Mouse (Mus musculus) left cerebral cortex, postnatal 4 days (tissue): ENCODE measurements at regions not wholly inside any gene's neighbourhood (a gene's known extent, or its start where the extent isn't known, plus 50 kb on each side); places are given as distances from the start of the nearest gene placed in this dataset.

Experiments
- DNase-seq: peaks from one replicate; pipeline ENCODE4 v3.0.0-alpha.2; 2022
- intact Hi-C: fragments of 180-260 bp; cut with DNase I; formaldehyde crosslinking; loops from one replicate; pipeline ENCODE4 v1.15.1; 2025

GRCm38 (mm10) chr8:56682564-56682963, 131.7 kb downstream of the Fbxo8 start:
- intact Hi-C loops = loop anchor here (10.0 kb wide), 2 partner anchors 642 to 742 kb away; partner anchors contain the start of gene Hand2
- DNase-seq = no peak

- DNase-seq = no peak
- intact Hi-C loops = loop anchor here (10.0 kb wide), 2 partner anchors 640 to 740 kb away; partner anchors contain the start of gene Hand2
Measured at GRCm38 (mm10) chr8:56684352-56684751, 133.5 kb downstream of the Fbxo8 start.

DNA sequence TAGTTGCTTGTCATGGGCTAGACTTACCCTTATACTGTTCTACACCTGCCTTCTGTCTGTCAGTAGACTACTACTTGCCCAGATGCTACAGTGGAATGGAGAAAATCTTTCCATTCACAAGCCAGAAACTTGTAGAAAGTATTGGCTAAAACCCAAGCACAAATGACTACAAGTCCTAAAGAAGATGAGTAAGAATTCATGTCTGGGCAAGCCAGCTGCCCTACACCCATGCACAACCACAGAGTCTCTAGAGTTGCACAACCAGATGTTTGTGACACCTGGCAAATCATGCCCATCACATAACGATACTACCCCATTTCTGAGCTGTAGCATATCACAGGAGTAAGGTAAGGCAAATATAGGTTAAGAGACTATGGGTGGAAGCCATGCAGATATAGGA, 144.5 kb downstream of the Fbxo8 start:
- intact Hi-C loops = no loop called here
- no peak for DNase-seq

GRCm38 (mm10) chr8:56700580-56701145, 149.8 kb downstream of the Fbxo8 start:
- no peak for DNase-seq
- intact Hi-C loops = no loop called here

DNA sequence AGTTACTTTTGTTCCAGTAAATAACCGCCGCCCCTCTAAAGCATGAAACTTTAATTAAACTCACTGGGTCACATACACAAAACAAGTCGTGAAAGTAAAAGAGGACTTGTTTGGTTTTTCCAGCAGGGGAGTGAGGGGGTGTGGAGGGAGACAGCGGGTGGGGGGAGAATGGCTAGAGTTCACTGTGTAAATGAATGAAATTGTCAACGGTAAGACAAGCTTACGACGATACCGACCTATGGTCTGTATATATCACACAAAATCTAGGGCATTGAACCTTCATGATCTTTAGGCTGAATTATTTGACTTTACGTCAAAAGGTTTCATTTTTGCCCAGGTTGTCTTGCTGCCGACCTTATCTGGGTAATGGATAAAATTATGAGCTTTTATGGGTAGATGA, 155.5 kb downstream of the Fbxo8 start:
- no peak for DNase-seq
- intact Hi-C loops = no loop called here

DNA sequence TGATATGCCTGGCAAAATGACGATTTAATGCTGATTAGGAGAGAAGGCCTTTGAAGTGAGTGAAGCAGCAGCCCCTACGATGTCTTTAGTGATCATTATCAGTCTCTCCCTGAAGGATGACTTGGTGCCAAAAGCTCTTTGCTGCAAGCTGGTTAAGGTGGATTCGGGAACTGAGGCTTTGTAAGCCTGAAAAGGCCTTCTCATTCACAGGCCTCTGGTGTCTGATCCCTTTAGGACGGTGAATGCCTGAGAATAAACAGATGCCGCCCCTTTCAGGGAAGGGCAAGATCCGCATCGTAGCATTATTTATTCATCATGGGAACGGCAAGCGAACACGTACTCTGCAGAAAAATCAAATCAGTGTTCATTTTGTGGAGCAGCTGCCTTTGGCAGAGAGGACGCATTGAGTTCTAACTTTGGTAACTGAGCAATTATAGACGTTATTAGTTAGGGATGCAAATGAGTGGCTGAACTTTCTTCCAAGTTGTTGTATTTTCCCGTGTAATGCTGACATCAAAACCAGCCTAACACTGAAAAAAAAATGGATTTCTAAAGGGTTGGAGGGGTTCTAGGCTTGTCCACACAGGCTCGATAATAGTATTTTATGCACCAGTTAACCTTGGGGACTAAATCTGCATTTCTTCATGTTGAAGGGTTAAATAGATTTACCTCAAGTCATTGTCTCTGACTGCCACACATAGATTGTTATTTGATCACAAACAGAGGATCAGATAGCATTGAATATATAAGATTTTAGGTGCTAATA, 156.2 kb downstream of the Fbxo8 start:
- DNase-seq = peak; percentile 3
- intact Hi-C loops = no loop called here

DNA sequence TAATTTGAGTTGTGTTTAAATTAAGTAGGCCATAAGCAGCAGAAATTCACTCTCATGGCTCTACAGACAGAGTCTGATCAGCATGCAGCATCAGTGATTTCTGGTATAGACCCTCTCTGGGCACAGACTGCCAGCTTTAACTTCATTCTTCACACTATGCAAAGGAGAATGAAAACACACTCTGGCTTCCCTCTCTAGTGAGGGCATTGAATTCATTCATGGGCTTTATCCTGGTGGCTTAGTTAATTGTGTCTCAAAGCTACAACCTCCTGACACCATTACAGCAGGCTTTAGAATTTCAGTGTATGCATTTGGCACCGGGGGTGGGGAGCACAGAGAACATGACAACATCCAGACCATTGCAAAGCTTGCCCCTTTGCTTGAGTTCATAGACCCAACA, 169.1 kb downstream of the Fbxo8 start:
- DNase-seq = no peak
- intact Hi-C loops = no loop called here

DNA sequence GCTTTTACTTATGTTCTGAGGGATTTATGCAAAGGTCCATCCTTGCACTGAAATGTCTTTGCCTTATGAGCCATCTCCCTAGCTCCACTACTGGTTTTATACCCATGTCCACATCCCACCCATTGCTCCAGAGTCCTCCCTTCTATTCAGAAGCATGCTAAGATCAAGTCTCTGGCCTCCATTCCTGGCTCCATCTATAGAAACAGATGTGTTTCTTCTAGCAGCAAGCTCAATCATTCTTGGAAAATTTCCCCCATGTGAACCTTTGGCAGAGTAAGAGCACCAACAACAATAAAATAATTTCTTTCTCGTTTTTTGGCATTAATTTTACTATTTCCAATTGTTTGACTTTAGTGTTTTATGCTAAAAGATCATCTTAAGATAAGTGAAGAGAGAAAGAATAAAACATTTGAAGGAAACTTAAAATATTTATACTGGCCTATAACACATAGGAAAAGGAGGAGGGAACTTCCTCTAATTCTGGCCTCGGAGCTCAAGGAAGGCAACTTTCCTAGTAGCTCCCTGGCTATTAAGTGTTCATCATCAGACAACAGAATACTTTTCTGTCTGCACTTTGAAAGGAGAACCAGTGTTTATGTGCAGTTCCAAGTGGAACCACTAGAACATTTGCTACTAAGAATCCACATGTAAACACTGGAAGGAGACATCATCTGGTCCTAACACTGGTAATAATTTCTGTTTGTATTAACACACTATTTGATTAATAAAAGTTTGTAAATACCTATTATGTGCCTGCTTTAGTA, 171.8 kb downstream of the Fbxo8 start:
- intact Hi-C loops = no loop called here
- no peak for DNase-seq

GRCm38 (mm10) chr8:56724607-56725006, 173.7 kb downstream of the Fbxo8 start:
- intact Hi-C loops = no loop called here

GRCm38 (mm10) chr8:56733318-56733717, 182.4 kb downstream of the Fbxo8 start:
- intact Hi-C loops = no loop called here

More at GRCm38 (mm10) chr8:56724607-56725006, 173.7 kb downstream of the Fbxo8 start:
- DNase-seq = no peak

GRCm38 (mm10) chr8:56735021-56735420, 184.1 kb downstream of the Fbxo8 start:
- DNase-seq = no peak
- intact Hi-C loops = no loop called here

More at GRCm38 (mm10) chr8:56733318-56733717, 182.4 kb downstream of the Fbxo8 start:
- no peak for DNase-seq

DNA sequence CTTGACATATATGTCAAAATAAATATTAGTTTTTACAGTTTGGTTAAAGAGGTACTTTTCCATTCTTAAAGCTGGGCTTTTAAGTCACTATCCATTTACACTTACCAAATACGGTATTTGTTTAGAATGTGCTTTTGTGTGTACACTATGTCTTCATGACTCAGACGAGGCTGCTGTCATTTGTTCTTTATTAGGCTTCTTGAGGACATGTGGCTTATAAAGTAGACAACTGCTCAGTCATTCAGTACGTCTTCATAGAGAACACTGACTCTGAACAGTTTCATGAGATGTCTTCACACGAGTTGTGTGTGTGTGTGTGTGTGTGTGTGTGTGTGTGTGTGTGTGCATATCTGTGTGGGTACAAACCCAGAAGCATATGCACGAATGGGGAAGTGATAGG, 216.1 kb downstream of the Fbxo8 start:
- intact Hi-C loops = no loop called here
- DNase-seq = no peak

GRCm38 (mm10) chr8:56784441-56784840, 233.6 kb downstream of the Fbxo8 start:
- DNase-seq = no peak

DNA sequence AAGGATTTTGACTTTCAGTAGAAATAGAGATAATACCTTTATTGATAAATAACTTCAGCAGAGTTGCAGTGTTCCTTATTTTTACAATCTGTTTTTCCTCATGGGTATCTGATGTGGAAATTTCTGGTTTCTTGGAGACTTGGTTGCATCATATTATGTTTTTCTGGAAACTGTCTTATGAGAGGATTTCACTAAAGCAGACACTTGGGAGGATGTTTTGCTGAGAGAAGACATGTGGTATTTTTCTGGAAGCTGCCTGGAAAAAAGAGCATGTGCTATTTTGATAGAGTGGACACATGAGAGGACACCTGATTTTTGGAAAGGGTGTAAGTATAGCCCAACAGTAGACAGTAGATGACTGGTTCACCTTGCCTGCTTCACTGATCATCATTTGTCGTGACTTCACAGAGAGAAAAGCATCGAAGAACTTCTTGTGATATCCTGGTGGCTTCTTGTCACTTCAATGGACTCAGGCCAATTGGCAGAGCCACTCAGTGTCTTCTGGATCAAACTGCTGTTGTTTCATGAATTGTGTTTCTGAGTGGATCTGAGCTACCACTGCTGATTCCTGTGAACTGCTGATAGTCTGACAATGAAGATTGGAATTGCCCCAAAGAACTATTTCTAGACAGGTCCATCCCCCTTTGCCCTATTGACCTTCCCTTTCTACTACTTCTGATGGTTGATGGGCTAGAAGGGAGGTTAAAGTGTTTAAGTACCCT, 238.8 kb downstream of the Fbxo8 start:
- intact Hi-C loops = no loop called here

More at GRCm38 (mm10) chr8:56784441-56784840, 233.6 kb downstream of the Fbxo8 start:
- intact Hi-C loops = no loop called here

DNA sequence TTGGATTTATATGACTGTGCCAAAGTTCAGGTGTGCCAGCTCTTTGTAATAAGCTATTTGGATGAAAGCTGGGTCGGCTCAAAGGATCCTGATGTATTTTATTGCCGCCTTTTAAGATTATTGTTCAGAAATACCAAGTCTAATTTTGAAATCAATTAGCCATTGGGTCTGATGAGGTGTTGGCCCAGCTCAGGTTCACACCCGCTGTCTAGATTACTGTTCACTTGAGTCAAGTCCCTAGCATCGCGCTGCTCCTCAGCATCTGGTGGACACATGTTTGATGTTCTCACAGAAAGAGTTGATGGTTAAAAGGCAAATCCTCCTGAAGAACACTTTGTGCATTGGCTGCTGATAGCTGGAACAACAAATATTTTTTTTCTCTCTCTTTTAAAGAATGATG, 281.8 kb downstream of the Fbxo8 start:
- intact Hi-C loops = no loop called here
- no peak for DNase-seq

More for the DNA sequence above, 238.8 kb downstream of the Fbxo8 start:
- DNase-seq = no peak

GRCm38 (mm10) chr8:56833129-56833528, 282.2 kb downstream of the Fbxo8 start:
- DNase-seq = peak; percentile 44
- intact Hi-C loops = no loop called here

DNA sequence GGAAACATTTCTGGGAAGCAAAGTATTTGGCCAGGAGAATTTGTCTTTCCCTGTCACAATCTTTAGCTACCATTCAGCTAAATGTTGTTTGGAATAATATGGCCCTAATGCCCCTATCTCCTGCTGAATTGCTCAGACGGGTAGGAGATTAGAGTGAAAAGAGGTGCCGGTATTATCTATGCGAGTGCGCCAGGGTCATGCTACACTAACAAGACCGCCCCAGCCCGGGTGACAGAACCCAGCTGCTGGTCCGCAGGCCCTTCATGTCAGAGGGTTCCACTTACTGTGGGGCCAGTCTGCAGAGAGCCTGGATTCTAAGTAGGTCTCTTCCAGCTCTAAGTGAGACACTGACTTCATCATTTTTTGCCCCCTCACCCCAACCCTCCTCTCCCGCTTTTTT, 332.6 kb downstream of the Fbxo8 start:
- DNase-seq = no peak
- intact Hi-C loops = loop anchor here (10.0 kb wide), 1 partner anchor 441 kb away; the partner anchor contains the start of gene Hand2

DNA sequence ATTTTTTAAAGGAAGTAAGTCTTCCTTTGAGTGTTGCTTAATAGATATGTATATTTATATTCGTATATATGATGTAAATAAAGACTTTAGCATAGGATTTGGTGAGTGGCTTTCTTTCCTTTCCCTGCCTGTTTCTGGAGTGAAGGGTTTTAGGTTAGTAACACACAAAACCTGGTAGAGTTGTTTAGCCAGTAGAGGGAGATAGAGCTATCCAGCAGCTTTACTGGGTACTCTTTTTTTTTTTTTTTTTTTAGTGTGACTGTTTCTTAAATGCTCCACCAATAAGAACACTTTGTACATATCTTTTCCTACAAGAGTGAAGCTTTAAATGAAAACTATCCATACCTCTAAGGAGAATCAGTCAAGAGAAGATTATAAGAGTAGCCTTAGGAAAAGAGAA, 333.3 kb downstream of the Fbxo8 start:
- DNase-seq = no peak
- intact Hi-C loops = loop anchor here (10.0 kb wide), 1 partner anchor 441 kb away; the partner anchor contains the start of gene Hand2

GRCm38 (mm10) chr8:56893638-56894037, 342.7 kb downstream of the Fbxo8 start:
- intact Hi-C loops = no loop called here
- no peak for DNase-seq

DNA sequence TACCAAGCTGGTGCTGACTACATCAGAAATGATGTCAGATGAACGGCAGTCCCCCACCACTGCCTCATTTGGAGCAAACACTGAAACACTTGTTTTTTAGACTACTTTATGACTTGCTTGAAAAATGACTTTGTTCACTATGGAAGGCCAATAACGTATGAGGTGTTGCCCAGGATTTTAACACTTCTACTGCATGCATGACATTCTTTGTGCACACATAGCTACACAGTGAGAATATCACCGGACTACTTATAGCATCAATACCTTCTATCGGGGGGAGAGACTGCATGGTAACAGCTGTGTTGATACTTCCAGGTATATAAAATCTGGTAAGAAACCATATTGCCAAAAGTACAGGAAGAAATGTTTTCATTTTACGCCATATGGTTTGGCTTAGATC, 364.5 kb downstream of the Fbxo8 start:
- intact Hi-C loops = no loop called here
- DNase-seq = no peak

DNA sequence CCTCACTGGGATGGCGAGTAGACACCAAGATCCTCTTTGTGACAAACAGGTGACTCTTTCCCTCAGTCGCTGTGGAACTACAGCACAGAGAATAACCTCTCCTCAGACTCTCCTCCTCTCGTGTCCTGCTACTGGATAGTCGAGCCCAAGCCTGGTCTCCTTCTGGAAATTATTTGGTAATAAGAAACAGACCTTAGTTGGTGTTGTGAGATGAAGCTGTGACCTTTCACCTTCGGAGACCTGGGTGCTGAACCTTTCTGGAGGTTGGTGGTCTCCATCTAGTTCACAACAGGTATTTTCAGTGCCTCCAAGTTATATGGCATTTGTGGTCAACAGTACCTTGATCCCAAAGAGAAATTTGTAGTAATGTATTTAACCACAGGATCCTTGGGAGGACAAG, 365.1 kb downstream of the Fbxo8 start:
- no peak for DNase-seq
- intact Hi-C loops = no loop called here
